ENCODE assay signal across 8 mouse cellular contexts in the genomic region with DNA sequence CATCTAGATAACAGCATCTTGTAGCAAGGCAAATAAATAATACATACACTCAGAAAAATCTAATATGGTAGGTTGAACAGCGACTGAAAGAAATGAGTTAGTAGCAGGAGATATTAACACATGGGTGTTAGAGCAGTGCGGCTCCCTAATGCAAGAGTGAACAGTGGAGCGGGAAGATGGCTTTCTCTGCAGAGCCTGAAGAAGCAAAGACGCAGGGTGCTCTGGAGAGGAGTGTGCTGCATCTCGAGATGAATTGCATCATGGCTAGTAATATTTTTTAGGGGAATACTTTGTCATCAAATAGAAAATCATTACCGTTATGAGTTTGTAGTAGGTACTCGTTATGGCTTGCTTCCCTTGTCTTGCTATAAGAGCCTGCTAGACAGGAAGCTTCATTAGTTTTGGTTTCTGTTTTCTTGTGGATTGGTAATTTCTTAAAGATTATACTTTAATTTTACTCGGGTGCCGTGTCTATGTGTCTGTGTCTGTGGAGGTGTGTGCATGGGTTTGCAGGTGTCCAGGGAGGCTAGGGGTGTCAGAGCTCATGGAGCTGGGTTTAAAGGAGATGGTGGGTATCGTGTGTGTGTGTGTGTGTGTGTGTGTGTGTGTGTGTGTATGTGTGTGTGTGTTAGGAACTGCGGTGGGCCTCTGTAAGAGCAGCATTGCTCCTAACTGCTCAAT. TPM values are rescaled to one million over a fixed set of nuclear protein-coding genes. Genes with fewer than 3 reads are reported as not detected.
A peak's percentile ranks its signal among the peaks of the same experiment; 100 is the strongest.
DNase-seq lines count a peak whose midpoint lies in the region; ATAC-seq and TF ChIP-seq lines count a peak whose summit lies in the region.

No protein-coding gene starts in this region.

- H3K9me3 ChIP-seq in kidney, postnatal 0 days (replicated peaks; ENCODE audit: low read length): no peaks in the 10 kb centered on the region
- no peaks in the 10 kb centered on the region for H3K9me3 ChIP-seq in limb, embryonic 13.5 days

- no peak overlapping the region for H3K27ac ChIP-seq in kidney, postnatal 0 days
- H3K27ac ChIP-seq in brown adipose tissue, adult 24 weeks (replicated peaks; ENCODE audit: low read depth, low read length): no peak overlapping the region
- H3K27ac ChIP-seq in limb, embryonic 13.5 days: no peak overlapping the region
- H3K27ac ChIP-seq in olfactory bulb, adult 2 months (ENCODE audit: insufficient read depth, low read depth, low read length): 0 out of 2 replicates have a peak overlapping the region, but pooled peaks have one; percentile 44

- H3K4me2 ChIP-seq in kidney, postnatal 0 days (ENCODE audit: low read length): peak overlapping the region; percentile 6; the same call in 1 of the 2 replicates
- peak overlapping the region; percentile 37; the same call in 1 of the 2 replicates for H3K4me2 ChIP-seq in limb, embryonic 13.5 days (replicated peaks)

- no peaks in the 10 kb centered on the region for H3K36me3 ChIP-seq in kidney, postnatal 0 days (ENCODE audit: insufficient read depth, low read length)
- H3K36me3 ChIP-seq in limb, embryonic 13.5 days: no peaks in the 10 kb centered on the region

- DNase-seq in kidney, postnatal 0 days (ENCODE audit: low spot score): no peak
- no peak for DNase-seq in kidney, postnatal 10 days
- no peak for DNase-seq in adrenal gland, postnatal 10 days
- no peak for DNase-seq in right cerebral cortex, postnatal 36 days (ENCODE audit: low spot score in 2 of 2)
- DNase-seq in left cerebral cortex, postnatal 4 days: no peak

- ATAC-seq in kidney, postnatal 0 days (replicated peaks; ENCODE audit: low FRiP score, low read depth): no peak
- no peak for ATAC-seq in limb, embryonic 13.5 days (ENCODE audit: low FRiP score, low read depth)

- no peak overlapping the region for H3K9ac ChIP-seq in kidney, postnatal 0 days (ENCODE audit: low read depth, low read length)
- no peak overlapping the region for H3K9ac ChIP-seq in limb, embryonic 13.5 days

- 72% methylated on average over 11 of the region's 11 CpGs for WGBS in kidney, postnatal 0 days
- 68% methylated on average over 11 of the region's 11 CpGs for WGBS in limb, embryonic 13.5 days
- WGBS in olfactory bulb, adult 2 months: 29% methylated on average over 11 of the region's 11 CpGs

- TF ChIP-seq POLR2A in olfactory bulb, adult 2 months (IDR thresholded peaks at IDR 0.05; ENCODE audit: insufficient read depth, low read depth, low read length): no peak

- H3K4me3 ChIP-seq in kidney, postnatal 0 days (replicated peaks; ENCODE audit: low read depth, low read length): no peak overlapping the region
- H3K4me3 ChIP-seq in brown adipose tissue, adult 24 weeks (ENCODE audit: insufficient read depth, low read depth, low read length): peak overlapping the region; percentile 48
- H3K4me3 ChIP-seq in limb, embryonic 13.5 days: no peak overlapping the region
- peak overlapping the region; percentile 43 for H3K4me3 ChIP-seq in olfactory bulb, adult 2 months (ENCODE audit: insufficient read depth, low read depth, low read length)

- H3K4me1 ChIP-seq in kidney, postnatal 0 days (replicated peaks; ENCODE audit: insufficient read depth, low read length): peaks cover 4% of the 10 kb centered on the region; the same call in 1 of the 2 replicates
- H3K4me1 ChIP-seq in brown adipose tissue, adult 24 weeks (ENCODE audit: control insufficient read depth, insufficient read depth, insufficient read length, low read length): peaks cover 5% of the 10 kb centered on the region; the same call in 1 of the 2 replicates
- H3K4me1 ChIP-seq in limb, embryonic 13.5 days: peaks cover 28% of the 10 kb centered on the region
- H3K4me1 ChIP-seq in olfactory bulb, adult 2 months (ENCODE audit: control insufficient read depth, insufficient read depth, low read length): peaks cover 14% of the 10 kb centered on the region; the same call in 1 of the 2 replicates

- intact Hi-C loops in left cerebral cortex, postnatal 4 days (cut with DNase I): no loop called here

- no peaks in the 10 kb centered on the region for H3K27me3 ChIP-seq in kidney, postnatal 0 days (ENCODE audit: insufficient read depth, low read length)
- no peaks in the 10 kb centered on the region for H3K27me3 ChIP-seq in limb, embryonic 13.5 days

- no peak for TF ChIP-seq CTCF in kidney, postnatal 0 days (IDR thresholded peaks at IDR 0.05; ENCODE audit: low read depth)
- no peak for TF ChIP-seq CTCF in olfactory bulb, adult 2 months (IDR thresholded peaks at IDR 0.05; ENCODE audit: insufficient read depth, low read depth, low read length)

RNA-seq across cellular contexts. Expression of a gene that starts 51.8 kb away (rescaled TPM):
- 9.6 and 10.6 TPM in 2 replicates for polyA plus RNA-seq in kidney, postnatal 0 days (2015; fragmentation: Nextera tagmentation; extraction: Ambion mirVana)
- 11.3 and 16.4 TPM in 2 replicates for polyA plus RNA-seq in brown adipose tissue, adult 24 weeks (2012; ENCODE audit: insufficient read depth, insufficient read length, missing spikeins)
- 12.8 and 14.4 TPM in 2 replicates for polyA plus RNA-seq in limb, embryonic 13.5 days (2015; fragmentation: Nextera tagmentation; extraction: Ambion mirVana)
- polyA plus RNA-seq in olfactory bulb, adult 2 months (2012; ENCODE audit: insufficient read depth, insufficient read length, low replicate concordance, missing spikeins): not detected in 2 replicates
- total RNA-seq in adrenal gland, postnatal 10 days (2021): 10 to 100 TPM; 21.0 to 24.3 TPM
- total RNA-seq in left cerebral cortex, postnatal 4 days (2021): 10 to 100 TPM; 84.3 to 84.9 TPM

Comparison
In these comparisons a context has a peak if more than half of its experiments do, and no peak if none do; other contexts are left out.
1. H3K4me3 ChIP-seq: peak in brown adipose tissue, adult 24 weeks (single experiment) and olfactory bulb, adult 2 months (single experiment); none in kidney, postnatal 0 days (single experiment) and limb, embryonic 13.5 days (single experiment).